Mouse (Mus musculus): Measurements from ENCODE around the gene Nsun6. TPM values are rescaled to one million over a fixed set of nuclear protein-coding genes. Genes with fewer than 3 reads are reported as not detected.

Gene Nsun6
- 6.3 and 6.8 TPM in 2 replicates for polyA plus RNA-seq (2015; fragmentation: Nextera tagmentation; extraction: Ambion mirVana)

DNA sequence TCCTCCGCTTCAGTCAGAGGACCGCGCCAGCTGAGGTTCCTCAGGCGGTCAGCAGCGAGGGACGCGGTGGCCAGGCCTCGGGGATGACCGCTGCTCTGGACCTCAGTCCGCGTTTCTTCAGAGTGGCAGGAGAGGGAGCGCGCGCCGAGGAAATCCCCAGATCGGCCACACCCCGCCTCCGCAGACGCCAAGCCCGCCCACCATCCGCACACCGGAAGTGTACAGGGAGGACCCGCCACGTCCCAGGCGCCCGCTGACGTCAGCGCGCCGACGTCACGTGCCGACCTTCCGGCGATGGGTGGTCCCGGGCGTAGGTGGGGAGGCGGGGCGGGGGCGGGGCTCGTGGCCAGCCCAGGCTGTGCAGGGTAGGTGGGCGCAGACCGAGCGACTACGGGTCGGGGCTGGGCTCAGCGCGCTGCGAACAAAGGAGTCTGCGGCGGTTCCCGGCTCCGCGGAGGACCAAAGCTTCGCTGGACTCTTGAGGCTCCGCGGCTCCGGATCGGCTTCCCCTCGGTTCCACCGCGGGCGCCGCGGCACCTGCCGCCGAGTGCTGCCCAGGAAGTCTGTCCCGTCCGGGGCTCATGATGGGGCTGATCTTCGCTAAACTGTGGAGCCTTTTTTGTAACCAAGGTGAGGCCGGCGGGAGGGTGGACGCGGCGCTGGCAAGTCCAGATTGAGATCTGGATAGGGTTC, at the start of gene Nsun6:
Gene Nsun6 (minus strand): TSS at position 125 of the 693 bp plus-strand sequence.
- under 1% methylated on average over 73 of the region's 75 CpGs for WGBS
- peaks cover 17% of the 10 kb centered on the region for H3K4me1 ChIP-seq (ENCODE audit: control insufficient read depth, insufficient read depth, low read length)
- no peaks in the 10 kb centered on the region for H3K36me3 ChIP-seq (ENCODE audit: control insufficient read depth, insufficient read depth)
- peak; percentile 99 for ATAC-seq (replicated peaks; ENCODE audit: extremely low read depth, insufficient read depth, low FRiP score)
- peak within 1 kb of the TSS; percentile 73 for H3K4me2 ChIP-seq (ENCODE audit: low read depth, low read length)
- H3K27ac ChIP-seq (ENCODE audit: low read length): peak within 1 kb of the TSS; percentile 89
- H3K9me3 ChIP-seq (replicated peaks; ENCODE audit: control insufficient read depth, low read length): no peaks in the 10 kb centered on the region
- peak within 1 kb of the TSS; percentile 99 for H3K4me3 ChIP-seq (ENCODE audit: low read length)
- no peaks in the 10 kb centered on the region for H3K27me3 ChIP-seq (ENCODE audit: control insufficient read depth, insufficient read depth, low read length)
- H3K9ac ChIP-seq (ENCODE audit: low read length): peak within 1 kb of the TSS; percentile 99

DNA sequence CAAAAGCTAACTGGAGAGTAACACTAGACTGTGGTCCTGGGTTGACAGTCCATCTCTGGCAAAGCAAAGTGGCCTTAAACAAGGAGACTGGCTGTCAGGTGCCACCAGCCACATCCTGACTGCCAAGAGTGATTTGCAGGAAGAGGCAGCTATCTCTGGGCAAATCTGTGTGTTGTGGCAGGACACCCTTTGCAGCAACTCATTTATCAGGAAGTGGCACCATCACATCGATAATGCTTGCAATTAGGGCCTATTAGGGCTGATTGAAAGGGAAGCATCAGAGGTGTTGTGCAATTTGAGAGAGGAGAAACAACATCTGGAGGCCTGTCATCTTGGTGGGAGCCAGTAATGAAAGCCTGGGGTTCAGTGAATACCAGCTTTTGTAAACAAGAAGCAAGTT, 49.5 kb upstream of the Nsun6 start:
- 41% methylated on average over 1 of the region's 1 CpGs for WGBS
- H3K9me3 ChIP-seq (replicated peaks; ENCODE audit: control insufficient read depth, low read length): no peaks in the 10 kb centered on the region
- no peak overlapping the region for H3K4me3 ChIP-seq (ENCODE audit: low read length)
- ATAC-seq (replicated peaks; ENCODE audit: extremely low read depth, insufficient read depth, low FRiP score): no peak
- no peaks in the 10 kb centered on the region for H3K4me1 ChIP-seq (ENCODE audit: control insufficient read depth, insufficient read depth, low read length)
- no peaks in the 10 kb centered on the region for H3K36me3 ChIP-seq (ENCODE audit: control insufficient read depth, insufficient read depth)
- H3K4me2 ChIP-seq (ENCODE audit: low read depth, low read length): no peak overlapping the region
- no peak overlapping the region for H3K9ac ChIP-seq (ENCODE audit: low read length)
- no peaks in the 10 kb centered on the region for H3K27me3 ChIP-seq (ENCODE audit: control insufficient read depth, insufficient read depth, low read length)
- H3K27ac ChIP-seq (ENCODE audit: low read length): no peak overlapping the region

DNA sequence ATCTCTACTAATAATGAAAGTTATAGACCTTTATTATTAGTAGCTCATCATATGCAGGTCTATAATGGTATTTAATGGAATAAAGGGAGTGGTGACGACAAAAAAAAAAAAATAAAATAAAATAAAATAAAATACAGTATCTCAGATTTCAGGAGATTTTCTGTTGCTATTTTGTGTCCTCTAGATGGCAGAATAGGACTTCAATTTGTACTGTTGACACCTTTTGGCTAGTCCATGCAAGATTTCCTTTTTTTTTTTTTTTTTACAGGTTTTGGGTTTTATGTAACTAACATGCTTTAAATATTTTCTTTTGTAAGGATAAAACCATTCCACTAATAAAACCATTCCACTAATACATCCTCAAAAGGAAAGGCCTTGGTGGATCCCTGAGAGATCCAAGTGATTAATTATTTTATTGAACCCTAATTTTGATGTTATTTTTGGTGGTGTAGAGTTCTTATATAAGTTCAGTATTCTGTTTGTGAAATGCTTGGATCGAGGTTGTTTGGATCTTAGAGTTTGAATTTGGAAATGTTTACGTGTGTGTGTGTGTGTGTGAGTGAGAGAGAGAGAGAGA, 41.7 kb upstream of the Nsun6 start:
- 0 out of 2 replicates have a peak, but pooled peaks cover 3% of the 10 kb centered on the region for H3K9me3 ChIP-seq (replicated peaks; ENCODE audit: control insufficient read depth, low read length)
- no peak overlapping the region for H3K4me3 ChIP-seq (ENCODE audit: low read length)
- ATAC-seq (replicated peaks; ENCODE audit: extremely low read depth, insufficient read depth, low FRiP score): no peak
- H3K4me1 ChIP-seq (ENCODE audit: control insufficient read depth, insufficient read depth, low read length): no peaks in the 10 kb centered on the region
- H3K9ac ChIP-seq (ENCODE audit: low read length): no peak overlapping the region
- H3K36me3 ChIP-seq (ENCODE audit: control insufficient read depth, insufficient read depth): no peaks in the 10 kb centered on the region
- H3K27ac ChIP-seq (ENCODE audit: low read length): no peak overlapping the region
- 52% methylated on average over 3 of the region's 3 CpGs for WGBS
- H3K4me2 ChIP-seq (ENCODE audit: low read depth, low read length): no peak overlapping the region
- H3K27me3 ChIP-seq (ENCODE audit: control insufficient read depth, insufficient read depth, low read length): no peaks in the 10 kb centered on the region

DNA sequence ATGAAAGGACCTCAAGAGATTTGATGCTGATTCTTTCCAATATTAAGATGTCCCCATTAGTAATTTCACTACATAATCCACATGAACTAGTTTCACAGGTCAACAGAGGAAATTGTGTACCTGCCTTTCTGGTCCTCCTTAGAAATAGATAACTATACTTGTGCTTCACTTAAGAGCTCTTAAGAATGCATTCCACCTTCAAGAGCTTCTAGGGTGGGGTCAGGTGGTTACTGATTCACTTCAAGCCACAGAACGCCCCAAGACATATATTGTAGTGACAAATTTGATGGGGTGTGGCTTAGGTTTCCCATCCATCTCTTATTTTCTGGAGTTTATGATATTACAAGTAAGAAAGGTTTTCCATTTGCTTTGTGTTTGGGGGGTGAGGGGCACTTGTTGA, 32.4 kb upstream of the Nsun6 start:
- Histone ChIP-seq H3K36me3 (ENCODE audit: control insufficient read depth, insufficient read depth) (peaks cover 7% of the 10 kb centered on the region; the same call in 1 of the 2 replicates), H3K4me2 (ENCODE audit: low read depth, low read length) (no peak overlapping the region), H3K27me3 (ENCODE audit: control insufficient read depth, insufficient read depth, low read length) (no peaks in the 10 kb centered on the region), H3K9ac (ENCODE audit: low read length) (no peak overlapping the region), H3K4me3 (ENCODE audit: low read length) (no peak overlapping the region), H3K4me1 (ENCODE audit: control insufficient read depth, insufficient read depth, low read length) (no peaks in the 10 kb centered on the region), H3K27ac (ENCODE audit: low read length) (no peak overlapping the region), H3K9me3 (replicated peaks; ENCODE audit: control insufficient read depth, low read length) (no peaks in the 10 kb centered on the region)
- no peak for ATAC-seq (replicated peaks; ENCODE audit: extremely low read depth, insufficient read depth, low FRiP score)
- 67% methylated on average over 1 of the region's 1 CpGs for WGBS

DNA sequence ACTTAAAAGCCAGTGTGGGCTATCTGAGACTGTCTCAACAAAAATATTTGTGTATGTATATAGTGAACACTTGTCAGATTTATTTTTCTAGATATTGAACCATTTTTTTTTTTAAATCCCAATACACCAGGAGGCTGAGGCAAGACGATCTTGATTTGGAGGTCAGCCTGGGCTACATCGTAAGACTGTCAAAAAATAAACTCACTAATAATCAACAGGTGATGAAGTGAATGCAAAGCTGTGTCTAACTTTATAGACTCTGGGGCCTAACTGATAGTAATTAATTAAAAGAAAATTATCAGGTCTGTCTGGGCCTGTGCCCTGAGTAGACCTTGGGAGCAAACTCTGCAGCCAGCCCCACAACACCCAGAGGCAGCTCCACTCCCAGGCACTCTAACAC, 28.8 kb upstream of the Nsun6 start:
- Histone ChIP-seq H3K4me3 (ENCODE audit: low read length) (no peak overlapping the region), H3K27ac (ENCODE audit: low read length) (no peak overlapping the region), H3K36me3 (ENCODE audit: control insufficient read depth, insufficient read depth) (peaks cover 17% of the 10 kb centered on the region), H3K9ac (ENCODE audit: low read length) (no peak overlapping the region), H3K9me3 (replicated peaks; ENCODE audit: control insufficient read depth, low read length) (no peaks in the 10 kb centered on the region), H3K4me1 (ENCODE audit: control insufficient read depth, insufficient read depth, low read length) (no peaks in the 10 kb centered on the region), H3K4me2 (ENCODE audit: low read depth, low read length) (no peak overlapping the region), H3K27me3 (ENCODE audit: control insufficient read depth, insufficient read depth, low read length) (no peaks in the 10 kb centered on the region)
- no peak for ATAC-seq (replicated peaks; ENCODE audit: extremely low read depth, insufficient read depth, low FRiP score)
- 98% methylated on average over 2 of the region's 2 CpGs for WGBS

DNA sequence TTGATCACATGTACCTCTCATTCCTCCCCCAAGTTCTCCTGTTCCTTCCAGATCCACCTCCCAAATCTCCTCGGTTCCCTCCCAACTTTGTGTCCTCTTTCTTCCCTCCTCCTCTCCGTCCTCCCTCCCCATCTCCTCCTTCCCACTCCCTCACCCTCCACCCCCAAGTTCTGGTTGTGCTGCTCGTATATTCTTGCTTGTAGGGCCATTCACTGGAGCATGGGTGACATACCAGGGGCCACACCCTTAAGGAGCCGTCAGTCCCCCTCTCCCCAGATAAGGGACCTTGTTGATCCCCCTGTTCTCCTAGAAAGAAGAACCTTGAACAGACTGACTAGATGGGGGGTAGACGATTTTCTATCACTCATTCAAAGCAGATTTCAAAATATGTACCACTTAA, 12.2 kb upstream of the Nsun6 start:
- H3K4me2 ChIP-seq (ENCODE audit: low read depth, low read length): no peak overlapping the region
- no peak overlapping the region for H3K9ac ChIP-seq (ENCODE audit: low read length)
- no peak overlapping the region for H3K27ac ChIP-seq (ENCODE audit: low read length)
- no peaks in the 10 kb centered on the region for H3K9me3 ChIP-seq (replicated peaks; ENCODE audit: control insufficient read depth, low read length)
- H3K4me1 ChIP-seq (ENCODE audit: control insufficient read depth, insufficient read depth, low read length): peaks cover 15% of the 10 kb centered on the region
- WGBS: 75% methylated on average over 5 of the region's 5 CpGs
- no peak for ATAC-seq (replicated peaks; ENCODE audit: extremely low read depth, insufficient read depth, low FRiP score)
- H3K27me3 ChIP-seq (ENCODE audit: control insufficient read depth, insufficient read depth, low read length): no peaks in the 10 kb centered on the region
- H3K4me3 ChIP-seq (ENCODE audit: low read length): no peak overlapping the region
- H3K36me3 ChIP-seq (ENCODE audit: control insufficient read depth, insufficient read depth): peaks cover 6% of the 10 kb centered on the region

DNA sequence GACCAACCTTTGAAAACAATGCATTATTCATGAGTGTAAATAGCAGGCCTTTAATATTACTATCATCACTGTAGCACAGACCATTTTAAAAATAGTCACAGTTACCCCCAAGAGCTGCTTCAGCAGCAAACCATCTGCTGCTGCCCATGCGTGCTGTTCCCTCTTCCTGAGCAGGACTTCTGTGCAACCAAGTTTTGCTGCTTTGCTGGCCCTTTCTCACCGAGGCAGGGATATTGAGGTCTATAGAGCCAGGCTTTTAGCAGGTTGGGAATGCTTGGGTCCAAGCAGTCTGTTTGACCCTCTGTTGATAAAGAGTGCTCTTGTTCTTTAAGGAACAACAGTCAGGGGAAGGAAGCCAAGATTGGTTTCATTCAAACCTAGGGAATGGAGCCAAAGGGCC, 10.6 kb upstream of the Nsun6 start:
- Histone ChIP-seq H3K36me3 (ENCODE audit: control insufficient read depth, insufficient read depth) (peaks cover 6% of the 10 kb centered on the region), H3K27ac (ENCODE audit: low read length) (no peak overlapping the region), H3K9me3 (replicated peaks; ENCODE audit: control insufficient read depth, low read length) (no peaks in the 10 kb centered on the region), H3K4me2 (ENCODE audit: low read depth, low read length) (no peak overlapping the region), H3K27me3 (ENCODE audit: control insufficient read depth, insufficient read depth, low read length) (no peaks in the 10 kb centered on the region), H3K9ac (ENCODE audit: low read length) (no peak overlapping the region), H3K4me3 (ENCODE audit: low read length) (no peak overlapping the region), H3K4me1 (ENCODE audit: control insufficient read depth, insufficient read depth, low read length) (peaks cover 15% of the 10 kb centered on the region)
- no peak for ATAC-seq (replicated peaks; ENCODE audit: extremely low read depth, insufficient read depth, low FRiP score)
- WGBS: 54% methylated on average over 2 of the region's 2 CpGs

DNA sequence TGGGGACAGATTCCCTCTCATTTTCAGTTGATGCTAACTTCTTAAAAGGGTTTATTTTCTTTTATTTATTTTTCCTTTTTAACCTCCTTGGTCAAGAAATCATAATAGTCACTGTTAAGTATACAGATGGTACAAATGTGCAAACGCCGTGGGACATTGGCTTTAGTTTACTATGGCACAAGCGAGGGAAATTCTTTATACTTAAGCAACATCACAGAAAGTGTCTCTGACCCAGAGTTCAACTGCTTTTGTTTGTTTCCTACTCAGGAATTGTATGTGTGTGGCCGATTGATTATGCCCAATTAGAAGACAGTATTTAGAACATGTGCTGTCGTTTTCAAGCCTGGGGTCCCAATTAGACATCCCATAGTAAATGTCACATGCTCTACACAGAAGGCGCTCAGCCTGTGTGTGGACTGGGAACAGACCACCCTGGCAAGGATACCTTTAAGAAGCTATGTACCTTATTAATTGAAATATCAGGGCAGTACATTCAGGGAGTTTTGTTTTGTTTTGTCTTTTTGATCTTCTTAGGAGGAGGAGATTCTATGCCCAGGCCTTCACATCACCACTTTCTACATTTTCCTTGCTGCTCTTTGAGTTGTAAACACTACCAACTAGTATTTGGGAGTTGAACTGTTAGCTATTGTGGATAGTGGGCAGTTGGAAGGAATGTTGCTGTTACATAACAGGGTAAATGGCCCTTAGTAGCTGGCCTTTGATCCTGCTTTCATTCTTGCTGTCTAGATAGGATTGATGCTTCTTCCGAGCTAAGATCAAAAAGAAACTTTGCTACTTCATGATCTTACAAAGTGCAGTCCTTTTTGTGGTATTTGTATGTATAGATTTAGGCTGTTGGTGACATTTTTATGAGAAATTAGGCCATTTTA, 9.8 kb upstream of the Nsun6 start:
- no peaks in the 10 kb centered on the region for H3K27me3 ChIP-seq (ENCODE audit: control insufficient read depth, insufficient read depth, low read length)
- H3K4me2 ChIP-seq (ENCODE audit: low read depth, low read length): no peak overlapping the region
- ATAC-seq (replicated peaks; ENCODE audit: extremely low read depth, insufficient read depth, low FRiP score): no peak
- 80% methylated on average over 7 of the region's 7 CpGs for WGBS
- no peak overlapping the region for H3K27ac ChIP-seq (ENCODE audit: low read length)
- peaks cover 17% of the 10 kb centered on the region for H3K4me1 ChIP-seq (ENCODE audit: control insufficient read depth, insufficient read depth, low read length)
- H3K4me3 ChIP-seq (ENCODE audit: low read length): no peak overlapping the region
- peaks cover 2% of the 10 kb centered on the region; the same call in 1 of the 2 replicates for H3K36me3 ChIP-seq (ENCODE audit: control insufficient read depth, insufficient read depth)
- no peak overlapping the region for H3K9ac ChIP-seq (ENCODE audit: low read length)
- no peaks in the 10 kb centered on the region for H3K9me3 ChIP-seq (replicated peaks; ENCODE audit: control insufficient read depth, low read length)

DNA sequence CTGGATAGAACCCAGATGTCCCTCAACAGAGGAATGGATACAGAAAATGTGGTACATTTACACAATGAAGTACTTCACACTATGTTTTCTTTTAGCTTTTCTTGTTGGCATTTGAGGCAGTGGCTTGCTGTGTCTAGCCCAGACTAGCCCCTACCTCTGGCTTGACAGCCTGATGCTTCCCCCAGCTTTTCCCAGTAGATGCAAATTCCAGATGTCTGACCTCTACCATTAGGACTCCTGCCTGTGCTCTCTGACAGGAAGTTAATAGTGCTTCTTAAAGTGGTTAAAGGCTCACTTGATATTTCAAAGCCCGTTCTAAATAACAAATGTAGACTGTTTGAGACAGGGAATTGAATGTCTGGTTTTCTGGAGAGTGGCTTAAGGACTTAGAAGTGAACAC, 8.9 kb upstream of the Nsun6 start:
- no peaks in the 10 kb centered on the region for H3K27me3 ChIP-seq (ENCODE audit: control insufficient read depth, insufficient read depth, low read length)
- no peaks in the 10 kb centered on the region for H3K36me3 ChIP-seq (ENCODE audit: control insufficient read depth, insufficient read depth)
- no peaks in the 10 kb centered on the region for H3K9me3 ChIP-seq (replicated peaks; ENCODE audit: control insufficient read depth, low read length)
- WGBS: 37% methylated on average over 1 of the region's 1 CpGs
- no peak overlapping the region for H3K27ac ChIP-seq (ENCODE audit: low read length)
- H3K4me1 ChIP-seq (ENCODE audit: control insufficient read depth, insufficient read depth, low read length): peaks cover 17% of the 10 kb centered on the region
- 0 out of 2 replicates have a peak, but pooled peaks have one; percentile 32 for ATAC-seq (replicated peaks; ENCODE audit: extremely low read depth, insufficient read depth, low FRiP score)
- no peak overlapping the region for H3K9ac ChIP-seq (ENCODE audit: low read length)
- no peak overlapping the region for H3K4me3 ChIP-seq (ENCODE audit: low read length)
- no peak overlapping the region for H3K4me2 ChIP-seq (ENCODE audit: low read depth, low read length)

Measured in heart, embryonic 16.5 days (tissue).